Mouse (Mus musculus) frontal cortex, adult 2 months (tissue): ENCODE results near the gene Ifngr2. TPM values are rescaled to one million over a fixed set of nuclear protein-coding genes. Genes with fewer than 3 reads are reported as not detected.

ENCODE experiments used
- DNase-seq, 2 experiments: peaks; one replicate each; pipeline ENCODE4 v3.0.0; 2022; ENCODE audit warnings: low spot score in 1 of 2; ENCODE audit errors: extremely low spot score in 1 of 2
- polyA plus RNA-seq: library from polyadenylated mRNA; depleted of rRNA; stranded (reverse); fragments of >200 nt; gene quantifications from 2 replicates; pipeline ENCODE4 v1.2.3, GENCODE M21; 2012

The Ifngr2 gene
- polyA plus RNA-seq, 1 experiment = 27.4 TPM

GRCm38 (mm10) chr16:91561541-91562457 lies 14.9 kb downstream of the Ifngr2 start:
- DNase-seq = no peak

- DNase-seq = no peak
Measured at GRCm38 (mm10) chr16:91564580-91565291, 17.9 kb downstream of the Ifngr2 start.

GRCm38 (mm10) chr16:91565292-91565951 lies 18.6 kb downstream of the Ifngr2 start:
- DNase-seq = no peak

- DNase-seq = no peak
Measured at GRCm38 (mm10) chr16:91566002-91566401, 19.1 kb downstream of the Ifngr2 start.

GRCm38 (mm10) chr16:91568960-91569359 lies 22.1 kb downstream of the Ifngr2 start:
- DNase-seq = no peak

GRCm38 (mm10) chr16:91571105-91571504 lies 24.2 kb downstream of the Ifngr2 start:
- DNase-seq = no peak

GRCm38 (mm10) chr16:91575151-91575550 lies 28.3 kb downstream of the Ifngr2 start:
- DNase-seq = no peak

GRCm38 (mm10) chr16:91578980-91579720 lies 32.3 kb downstream of the Ifngr2 start:
- peak; percentile 33 to 43 for DNase-seq

- peak in 1 of 2 experiments; percentile 48 for DNase-seq
Measured at GRCm38 (mm10) chr16:91582307-91582706, 35.4 kb downstream of the Ifngr2 start.

- DNase-seq = no peak
Measured at GRCm38 (mm10) chr16:91585617-91586016, 38.7 kb downstream of the Ifngr2 start.

- DNase-seq = no peak
Measured at GRCm38 (mm10) chr16:91586244-91586643, 39.4 kb downstream of the Ifngr2 start.

- DNase-seq = no peak
Measured at GRCm38 (mm10) chr16:91587730-91588453, 41.0 kb downstream of the Ifngr2 start.

- no peak for DNase-seq
Measured at GRCm38 (mm10) chr16:91588703-91589102, 41.8 kb downstream of the Ifngr2 start.

- DNase-seq = no peak
Measured at GRCm38 (mm10) chr16:91592162-91592561, 45.3 kb downstream of the Ifngr2 start.

- DNase-seq = no peak
Measured at GRCm38 (mm10) chr16:91593262-91593661, 46.4 kb downstream of the Ifngr2 start.

- DNase-seq = peak in 1 of 2 experiments; percentile 25
Measured at GRCm38 (mm10) chr16:91595076-91595475, 48.2 kb downstream of the Ifngr2 start.

- DNase-seq = no peak
Measured at GRCm38 (mm10) chr16:91596397-91596778, 49.5 kb downstream of the Ifngr2 start.

GRCm38 (mm10) chr16:91596779-91597671 lies 50.2 kb downstream of the Ifngr2 start:
- peak in 1 of 2 experiments; percentile 21 for DNase-seq

- DNase-seq = peak; percentile 97 to 99
Measured at GRCm38 (mm10) chr16:91597672-91598010, 50.8 kb downstream of the Ifngr2 start, which contains the start of gene Tmem50b. Gene Tmem50b (minus strand): TSS chr16:91597800.
